Mouse (Mus musculus): Measurements from ENCODE around the gene Klc3.

Gene Klc3

DNA sequence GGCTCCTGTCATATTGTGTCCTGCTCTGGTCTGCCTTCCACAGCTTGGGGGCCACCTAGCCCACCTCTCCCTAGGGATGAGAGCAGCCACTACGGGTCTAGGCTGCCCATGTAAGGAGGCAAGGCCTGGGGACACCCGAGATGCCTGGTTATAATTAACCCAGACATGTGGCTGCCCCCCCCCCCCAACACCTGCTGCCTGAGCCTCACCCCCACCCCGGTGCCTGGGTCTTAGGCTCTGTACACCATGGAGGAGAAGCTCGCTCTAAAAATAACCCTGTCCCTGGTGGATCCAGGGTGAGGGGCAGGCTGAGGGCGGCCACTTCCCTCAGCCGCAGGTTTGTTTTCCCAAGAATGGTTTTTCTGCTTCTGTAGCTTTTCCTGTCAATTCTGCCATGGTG is 5.8 kb upstream of the Klc3 start:
- DNase-seq (ENCODE audit: low spot score in 2 of 2), result no peak

DNA sequence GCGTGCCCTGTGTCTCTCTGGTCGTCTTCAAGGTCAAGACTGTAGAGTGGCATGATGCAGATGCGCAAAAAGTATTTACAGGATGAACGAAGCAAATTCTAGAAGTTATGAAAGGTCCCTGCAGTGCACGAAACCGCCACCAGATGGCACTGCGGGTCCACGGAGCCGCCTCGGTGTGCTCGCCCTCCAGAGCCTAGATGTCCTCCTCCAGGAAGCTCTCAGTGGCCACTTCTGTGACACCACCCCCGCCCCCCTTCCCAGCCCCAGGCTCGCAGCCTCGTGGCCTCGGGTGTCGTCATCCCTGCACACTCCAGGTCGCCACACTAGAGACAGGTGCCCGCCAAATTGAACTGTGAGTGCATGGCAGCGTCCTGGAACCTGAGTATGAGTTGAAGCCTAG is 1.5 kb upstream of the Klc3 start:
- DNase-seq (ENCODE audit: low spot score in 2 of 2), result peak; percentile 79 to 86

DNA sequence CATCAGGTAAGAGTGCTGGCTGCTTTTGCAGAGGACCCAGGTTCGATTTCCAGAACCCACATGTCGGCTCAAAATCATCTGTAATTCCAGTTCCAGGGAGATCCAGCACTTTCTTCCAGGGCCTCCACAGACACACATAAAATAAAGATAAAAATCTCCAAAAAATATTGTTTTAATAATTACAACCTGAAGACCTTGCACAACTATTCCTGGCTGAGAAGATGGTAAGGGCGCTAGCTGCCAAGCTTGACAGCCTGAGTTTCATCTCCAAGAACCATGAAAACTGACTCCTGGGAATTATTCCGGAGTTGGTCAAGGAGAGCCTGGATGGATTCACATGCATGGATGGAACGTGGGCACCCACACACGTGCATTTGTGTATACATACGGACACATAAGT is 572 bp upstream of the Klc3 start, which contains the start of gene Ckm:
Gene Ckm (plus strand): TSS at position 301 of the 400 bp plus-strand sequence.
- no peak for DNase-seq (ENCODE audit: low spot score in 2 of 2)

DNA sequence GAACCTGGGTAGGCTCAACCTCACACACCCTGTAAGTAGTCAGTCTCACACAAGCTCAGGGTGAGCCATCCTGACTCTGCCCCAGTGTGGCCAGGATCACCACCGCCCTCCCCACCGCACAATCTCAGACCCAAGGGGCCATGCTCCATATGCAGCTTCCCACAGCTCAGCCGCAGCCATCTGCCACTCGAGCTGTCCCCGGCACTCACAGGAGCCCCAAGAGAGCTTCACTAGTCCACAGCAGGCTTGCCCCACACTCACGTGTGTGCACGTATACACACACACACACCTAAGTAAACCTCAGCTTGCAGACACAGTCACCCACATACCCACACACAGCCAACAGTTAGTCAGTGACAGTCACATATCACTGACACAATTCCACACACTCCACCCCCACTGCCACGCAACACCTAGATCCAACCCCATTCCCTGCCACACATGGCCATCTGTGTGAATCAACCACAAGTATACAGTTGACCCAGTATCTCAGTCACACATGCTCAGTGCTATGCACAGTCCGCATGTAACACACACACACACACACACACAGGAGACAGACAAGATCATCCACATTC is 1.3 kb downstream of the Klc3 start:
- no peak for DNase-seq (ENCODE audit: low spot score in 2 of 2)

DNA sequence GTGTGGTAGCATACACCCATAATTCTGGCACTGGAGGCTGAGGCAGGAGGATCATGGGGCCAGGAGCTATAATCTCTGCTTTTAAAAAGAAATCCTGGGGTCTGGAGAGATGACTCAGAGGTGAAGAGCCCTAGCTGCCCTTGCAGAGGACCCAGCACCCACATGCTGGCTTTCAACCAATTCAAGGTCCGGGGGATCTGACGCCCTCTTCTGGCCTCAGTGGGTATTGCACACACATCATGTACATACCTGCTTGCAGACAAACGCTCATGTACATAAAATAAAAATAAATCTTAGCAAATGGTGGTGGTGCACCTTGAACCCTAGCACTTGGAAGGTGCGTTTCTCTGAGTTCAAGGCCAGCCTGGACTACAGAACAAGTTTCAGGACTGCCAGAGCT is 3.0 kb downstream of the Klc3 start:
- DNase-seq (ENCODE audit: low spot score in 2 of 2), result no peak

DNA sequence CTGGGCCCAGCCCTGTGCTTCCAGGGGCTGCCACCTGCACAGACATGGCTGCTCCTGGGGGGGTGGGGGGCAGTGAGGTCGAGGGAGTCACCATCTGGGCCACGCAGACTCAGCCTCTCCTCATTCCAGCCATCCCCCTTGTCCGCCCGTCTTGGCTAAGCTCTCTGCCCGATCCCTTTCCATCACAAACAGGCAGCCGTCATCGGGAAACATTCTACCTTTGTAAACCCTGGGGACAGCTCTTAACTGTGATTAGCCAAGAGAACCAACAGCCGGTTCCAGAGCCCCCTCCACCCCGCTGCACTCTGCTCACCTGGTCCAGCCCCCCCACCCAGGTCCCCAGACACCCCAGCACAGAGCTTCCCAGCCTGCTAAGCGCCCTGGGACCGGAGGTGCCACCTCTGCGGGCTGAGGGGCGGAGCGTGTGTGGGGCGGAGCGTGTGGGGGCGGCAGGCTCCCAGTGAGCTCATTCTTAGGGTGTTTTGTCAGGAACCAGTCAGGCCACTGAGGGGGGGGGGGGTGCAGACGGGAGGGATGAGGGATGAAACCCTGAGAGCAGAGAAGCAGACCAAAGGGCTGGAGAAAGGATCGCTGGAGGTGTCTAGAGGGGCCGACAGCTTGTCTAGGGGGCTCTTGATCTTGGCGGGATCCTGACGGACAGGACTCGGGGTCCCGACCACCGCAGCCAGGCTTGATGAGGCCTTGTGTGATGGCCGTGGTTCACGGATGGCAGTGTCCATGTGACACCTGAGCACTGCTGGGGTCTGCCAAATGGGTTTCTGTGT is 4.2 kb downstream of the Klc3 start:
- no peak for DNase-seq (ENCODE audit: low spot score in 2 of 2)

GRCm38 (mm10) chr7:19394484-19394883 is 9.4 kb downstream of the Klc3 start:
- no peak for DNase-seq (ENCODE audit: low spot score in 2 of 2)

- no peak for DNase-seq (ENCODE audit: low spot score in 2 of 2)
These were observed 15.0 kb downstream of the Klc3 start for GRCm38 (mm10) chr7:19388699-19389413.

GRCm38 (mm10) chr7:19383708-19384107 is 20.2 kb downstream of the Klc3 start:
- no peak for DNase-seq (ENCODE audit: low spot score in 2 of 2)

DNA sequence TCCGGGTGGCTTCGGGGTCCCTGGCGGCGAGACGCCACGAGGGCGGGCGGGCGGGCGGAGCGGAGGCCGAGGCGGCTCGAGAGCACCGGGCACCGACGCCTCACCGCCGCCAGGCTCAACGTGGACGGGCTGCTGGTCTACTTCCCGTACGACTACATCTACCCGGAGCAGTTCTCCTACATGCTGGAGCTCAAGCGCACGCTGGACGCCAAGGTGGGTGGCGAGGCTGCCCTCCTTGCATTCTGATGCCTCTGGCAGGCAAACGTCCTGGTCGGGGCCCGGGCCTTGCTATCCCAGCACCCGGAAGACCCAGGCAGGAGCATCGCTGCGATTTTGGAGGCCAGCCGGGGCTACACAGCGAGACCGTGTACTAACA is 21.8 kb downstream of the Klc3 start:
- DNase-seq (ENCODE audit: low spot score in 2 of 2), result no peak

- DNase-seq (ENCODE audit: low spot score in 2 of 2), result peak; percentile 92 to 98
These were observed 22.3 kb downstream of the Klc3 start, which contains the start of gene Ercc2 for GRCm38 (mm10) chr7:19381377-19382165. Gene Ercc2 (plus strand): TSS chr7:19382010.

- no peak for DNase-seq (ENCODE audit: low spot score in 2 of 2)
These were observed 25.9 kb downstream of the Klc3 start for GRCm38 (mm10) chr7:19378049-19378448.

DNA sequence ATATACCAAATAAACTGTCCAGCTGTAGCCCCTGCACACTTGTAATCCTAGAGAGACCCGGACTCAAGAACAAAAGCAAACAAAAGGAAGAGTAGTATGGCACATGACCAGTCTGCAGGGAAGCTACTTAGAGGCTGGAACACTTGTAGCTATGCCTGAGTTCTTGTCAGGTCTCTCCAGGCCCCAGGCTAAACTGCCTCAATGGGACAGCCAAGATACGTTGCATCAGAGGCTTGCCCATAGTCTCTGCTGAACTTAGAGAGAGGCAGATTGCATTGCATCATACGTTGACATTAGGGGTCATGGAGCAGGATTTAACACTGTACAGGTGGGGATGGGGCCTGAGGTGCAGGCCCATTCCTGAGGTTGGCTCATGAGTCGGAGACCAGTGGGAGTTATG is 27.9 kb downstream of the Klc3 start:
- DNase-seq (ENCODE audit: low spot score in 2 of 2), result no peak

- no peak for DNase-seq (ENCODE audit: low spot score in 2 of 2)
These were observed 28.5 kb downstream of the Klc3 start for GRCm38 (mm10) chr7:19375368-19375767.

GRCm38 (mm10) chr7:19373367-19373766 is 30.5 kb downstream of the Klc3 start:
- no peak for DNase-seq (ENCODE audit: low spot score in 2 of 2)

GRCm38 (mm10) chr7:19369823-19370425 is 34.0 kb downstream of the Klc3 start:
- peak; percentile 51 to 63 for DNase-seq (ENCODE audit: low spot score in 2 of 2)

DNA sequence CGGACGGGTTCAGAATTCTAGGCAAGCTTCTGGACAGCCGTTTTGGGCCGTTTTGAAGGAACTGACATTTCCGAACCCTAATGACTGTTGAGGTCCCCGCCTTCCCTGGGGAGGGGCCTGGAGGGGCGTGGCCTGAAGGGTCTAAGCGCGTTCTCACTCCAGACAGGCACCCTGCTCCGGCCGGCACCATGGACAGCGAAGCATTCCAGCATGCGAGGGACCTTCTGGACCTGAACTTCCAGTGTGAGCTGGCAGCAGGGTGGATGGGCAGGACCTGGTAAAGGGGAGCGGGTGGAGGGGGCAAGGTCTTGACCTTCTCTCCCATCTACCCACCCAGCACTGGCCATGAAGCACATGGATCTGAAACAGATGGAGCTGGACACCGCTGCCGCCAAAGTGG is 35.5 kb downstream of the Klc3 start:
- no peak for DNase-seq (ENCODE audit: low spot score in 2 of 2)

- no peak for DNase-seq (ENCODE audit: low spot score in 2 of 2)
These were observed 38.5 kb downstream of the Klc3 start for GRCm38 (mm10) chr7:19365376-19365775.

GRCm38 (mm10) chr7:19363881-19364280 is 40.0 kb downstream of the Klc3 start:
- peak; percentile 43 to 48 for DNase-seq (ENCODE audit: low spot score in 2 of 2)

- no peak for DNase-seq (ENCODE audit: low spot score in 2 of 2)
These were observed 41.6 kb downstream of the Klc3 start for GRCm38 (mm10) chr7:19362276-19362675.

DNA sequence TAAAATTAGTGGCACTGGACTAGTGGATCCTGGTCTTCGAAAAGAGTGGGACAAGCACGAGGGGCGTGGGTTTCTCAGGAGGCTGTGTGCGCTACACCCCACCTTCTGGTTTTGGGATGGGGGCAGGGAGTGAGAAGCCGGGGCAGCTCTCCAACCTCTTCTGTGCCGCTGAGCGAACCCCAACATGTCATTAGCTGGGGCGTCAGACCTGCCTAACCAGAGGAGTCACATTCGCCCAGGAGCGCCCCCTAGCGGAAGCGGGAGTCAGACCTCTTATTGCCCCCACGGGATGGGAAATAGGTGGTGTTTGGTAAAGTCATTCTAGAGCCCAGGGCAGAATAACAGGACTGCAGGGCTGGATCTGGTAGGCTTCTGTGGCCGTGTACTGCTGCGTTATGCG is 42.2 kb downstream of the Klc3 start:
- peak; percentile 39 to 60 for DNase-seq (ENCODE audit: low spot score in 2 of 2)

GRCm38 (mm10) chr7:19360944-19361343 is 43.0 kb downstream of the Klc3 start:
- peak; percentile 76 to 80 for DNase-seq (ENCODE audit: low spot score in 2 of 2)
